Mouse (Mus musculus): ENCODE measurements around the gene Frrs1l. TPM values are rescaled to one million over a fixed set of nuclear protein-coding genes. Genes with fewer than 3 reads are reported as not detected.
A peak's percentile ranks its signal among the peaks of the same experiment; 100 is the strongest.

The Frrs1l gene
- 0.43 and 0.51 TPM in 2 replicates for polyA plus RNA-seq (2014; fragmentation: Nextera tagmentation; extraction: Ambion mirVana)

DNA sequence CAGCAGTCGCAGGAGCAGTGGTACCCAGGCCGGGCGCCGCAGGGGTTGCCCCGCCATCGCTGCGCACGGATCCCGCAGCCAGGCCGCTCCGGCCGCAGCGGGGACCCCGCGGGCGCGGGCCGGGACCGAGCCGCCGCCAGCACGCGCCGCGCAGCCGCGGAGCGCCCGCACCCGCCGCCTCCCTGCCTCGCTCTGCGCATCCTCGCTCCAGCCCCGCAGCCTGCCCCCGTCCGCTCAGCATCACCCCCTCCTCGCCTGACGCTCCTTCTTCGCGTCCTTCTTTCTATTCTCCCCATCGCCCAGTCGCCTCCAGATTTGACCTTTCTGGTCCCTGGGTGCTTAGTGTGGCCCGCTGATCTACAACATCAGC lies at the start of gene Frrs1l:
TSS of gene Frrs1l (minus strand) at position 177 of the 370 bp plus-strand sequence.
- Histone ChIP-seq H3K9me3 (ENCODE audit: control insufficient read depth, low read length) (no peaks in the 10 kb centered on the region), H3K36me3 (ENCODE audit: control insufficient read depth, insufficient read depth, low read length) (no peaks in the 10 kb centered on the region), H3K4me3 (ENCODE audit: low read depth, low read length) (peak within 1 kb of the TSS; percentile 65), H3K27ac (replicated peaks; ENCODE audit: low read depth, low read length) (no peak within 1 kb of the TSS), H3K9ac (ENCODE audit: low read length) (peak within 1 kb of the TSS; percentile 60), H3K27me3 (ENCODE audit: control insufficient read depth, insufficient read depth, low read length) (peaks cover 26% of the 10 kb centered on the region), H3K4me2 (ENCODE audit: low read depth, severe bottlenecking) (peak within 1 kb of the TSS; percentile 99), H3K4me1 (ENCODE audit: control insufficient read depth, insufficient read depth, low read length) (no peaks in the 10 kb centered on the region)
- 0 out of 2 replicates have a peak, but pooled peaks have one; percentile 9 for ATAC-seq (ENCODE audit: insufficient number of reproducible peaks, low FRiP score, low TSS enrichment, low read depth)
- WGBS: under 1% methylated on average over 36 of the region's 44 CpGs
- peak; percentile 43 for DNase-seq (ENCODE audit: low spot score)

DNA sequence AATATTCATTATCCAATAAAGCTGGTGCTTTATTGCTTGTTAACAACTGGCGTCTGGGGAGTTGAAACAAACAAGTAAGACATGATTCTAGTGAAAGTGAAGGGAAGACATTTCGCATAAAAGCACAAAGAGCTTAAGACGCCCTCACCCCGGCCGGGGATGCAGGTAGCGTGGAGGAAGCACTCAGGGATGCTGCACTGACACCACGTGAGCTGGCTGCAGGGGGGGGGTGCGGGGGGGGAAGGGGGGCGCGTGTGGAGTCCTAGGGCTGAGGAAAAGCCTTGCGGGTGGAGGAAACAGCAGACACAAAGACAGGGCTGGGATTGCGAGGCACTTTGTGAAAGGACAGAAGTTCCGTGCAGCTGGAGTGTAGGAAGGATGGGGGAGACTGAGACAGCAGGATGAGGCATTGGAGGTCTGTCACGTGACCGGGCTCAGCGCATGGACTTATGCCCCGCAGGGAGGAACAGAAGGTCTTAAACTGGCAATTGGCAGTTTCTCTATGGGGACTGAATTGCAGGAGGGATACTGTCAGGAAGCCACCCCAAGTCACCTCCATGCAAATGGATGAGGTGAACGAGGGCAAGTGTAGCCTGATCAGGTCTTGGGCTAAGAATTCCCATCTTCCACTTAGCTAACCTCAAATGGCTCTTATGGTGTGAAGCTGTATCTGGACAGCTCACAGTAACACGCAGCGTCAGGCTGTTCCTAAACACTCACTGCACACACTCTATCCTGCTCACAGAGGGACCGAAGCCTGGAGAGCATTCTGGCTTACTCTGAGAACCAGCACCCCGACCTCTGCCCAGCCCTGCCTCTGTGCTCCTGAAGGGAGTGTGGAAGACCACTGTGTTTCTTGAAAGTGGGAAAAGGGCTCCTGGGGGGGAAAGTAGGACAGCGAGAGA lies 49.2 kb upstream of the Frrs1l start:
- Histone ChIP-seq H3K36me3 (ENCODE audit: control insufficient read depth, insufficient read depth, low read length) (no peaks in the 10 kb centered on the region), H3K27ac (replicated peaks; ENCODE audit: low read depth, low read length) (no peak overlapping the region), H3K27me3 (ENCODE audit: control insufficient read depth, insufficient read depth, low read length) (no peaks in the 10 kb centered on the region), H3K9me3 (ENCODE audit: control insufficient read depth, low read length) (no peaks in the 10 kb centered on the region), H3K4me1 (ENCODE audit: control insufficient read depth, insufficient read depth, low read length) (peaks cover 7% of the 10 kb centered on the region), H3K4me3 (ENCODE audit: low read depth, low read length) (no peak overlapping the region), H3K4me2 (ENCODE audit: low read depth, severe bottlenecking) (peak overlapping the region; percentile 39), H3K9ac (ENCODE audit: low read length) (peak overlapping the region; percentile 22; the same call in 1 of the 2 replicates)
- 18% methylated on average over 23 of the region's 23 CpGs for WGBS
- DNase-seq (ENCODE audit: low spot score) (peak; percentile 50), ATAC-seq (ENCODE audit: insufficient number of reproducible peaks, low FRiP score, low TSS enrichment, low read depth) (no peak)

DNA sequence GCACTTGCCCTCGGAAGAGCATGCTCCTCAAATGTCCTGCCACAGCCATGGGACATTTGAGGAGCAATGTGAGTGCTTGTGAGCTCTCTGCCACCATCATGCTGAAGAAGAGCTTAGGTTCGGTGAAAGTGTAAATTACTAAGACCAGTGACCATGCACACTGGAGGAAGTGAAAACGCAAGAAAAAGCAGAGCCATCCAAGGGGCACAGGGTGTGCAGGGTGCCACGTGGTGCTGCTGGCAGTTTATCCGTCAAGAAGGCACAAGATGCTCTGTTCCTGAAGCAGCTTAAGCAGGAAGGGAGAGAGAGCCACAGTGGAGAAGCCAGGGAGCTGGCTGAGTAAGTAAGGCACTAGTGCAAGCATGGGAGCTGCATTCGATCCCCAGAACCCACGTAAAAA lies 47.4 kb upstream of the Frrs1l start:
- H3K27me3 ChIP-seq (ENCODE audit: control insufficient read depth, insufficient read depth, low read length): no peaks in the 10 kb centered on the region
- H3K27ac ChIP-seq (replicated peaks; ENCODE audit: low read depth, low read length): no peak overlapping the region
- ATAC-seq (ENCODE audit: insufficient number of reproducible peaks, low FRiP score, low TSS enrichment, low read depth) (no peak), DNase-seq (ENCODE audit: low spot score) (no peak)
- no peak overlapping the region for H3K4me2 ChIP-seq (ENCODE audit: low read depth, severe bottlenecking)
- no peaks in the 10 kb centered on the region for H3K36me3 ChIP-seq (ENCODE audit: control insufficient read depth, insufficient read depth, low read length)
- no peaks in the 10 kb centered on the region for H3K9me3 ChIP-seq (ENCODE audit: control insufficient read depth, low read length)
- no peak overlapping the region for H3K4me3 ChIP-seq (ENCODE audit: low read depth, low read length)
- H3K4me1 ChIP-seq (ENCODE audit: control insufficient read depth, insufficient read depth, low read length): peaks cover 7% of the 10 kb centered on the region
- no peak overlapping the region for H3K9ac ChIP-seq (ENCODE audit: low read length)
- WGBS: 77% methylated on average over 7 of the region's 7 CpGs

GRCm38 (mm10) chr4:57034169-57034568 lies 44.0 kb upstream of the Frrs1l start:
- Histone ChIP-seq H3K9ac (ENCODE audit: low read length) (no peak overlapping the region), H3K4me2 (ENCODE audit: low read depth, severe bottlenecking) (no peak overlapping the region), H3K4me3 (ENCODE audit: low read depth, low read length) (no peak overlapping the region), H3K27me3 (ENCODE audit: control insufficient read depth, insufficient read depth, low read length) (no peaks in the 10 kb centered on the region), H3K27ac (replicated peaks; ENCODE audit: low read depth, low read length) (no peak overlapping the region), H3K9me3 (ENCODE audit: control insufficient read depth, low read length) (no peaks in the 10 kb centered on the region), H3K4me1 (ENCODE audit: control insufficient read depth, insufficient read depth, low read length) (peaks cover 1% of the 10 kb centered on the region; the same call in 1 of the 2 replicates), H3K36me3 (ENCODE audit: control insufficient read depth, insufficient read depth, low read length) (no peaks in the 10 kb centered on the region)
- no peak for ATAC-seq (ENCODE audit: insufficient number of reproducible peaks, low FRiP score, low TSS enrichment, low read depth)
- WGBS: 83% methylated on average over 5 of the region's 5 CpGs
- DNase-seq (ENCODE audit: low spot score): no peak

DNA sequence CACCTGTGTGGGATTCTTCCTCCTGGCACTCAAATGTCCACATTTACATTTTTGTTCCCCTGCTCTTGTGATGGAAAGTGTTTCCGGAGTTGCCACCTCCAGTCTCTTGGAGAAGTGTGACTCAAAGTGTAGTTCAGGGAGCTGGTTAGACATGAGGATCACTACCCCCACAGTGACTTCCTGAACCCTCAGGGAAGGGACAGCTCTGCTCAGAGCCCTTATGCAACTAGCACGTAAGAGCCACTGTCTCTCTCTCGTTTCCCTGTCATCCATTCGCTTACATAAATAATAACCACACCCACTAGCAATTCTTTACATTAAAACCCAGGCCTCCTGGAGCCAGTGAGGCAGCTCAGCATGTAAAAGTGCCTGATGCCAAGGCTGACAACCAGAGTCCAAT lies 41.2 kb upstream of the Frrs1l start:
- WGBS: 72% methylated on average over 4 of the region's 4 CpGs
- DNase-seq (ENCODE audit: low spot score): no peak

DNA sequence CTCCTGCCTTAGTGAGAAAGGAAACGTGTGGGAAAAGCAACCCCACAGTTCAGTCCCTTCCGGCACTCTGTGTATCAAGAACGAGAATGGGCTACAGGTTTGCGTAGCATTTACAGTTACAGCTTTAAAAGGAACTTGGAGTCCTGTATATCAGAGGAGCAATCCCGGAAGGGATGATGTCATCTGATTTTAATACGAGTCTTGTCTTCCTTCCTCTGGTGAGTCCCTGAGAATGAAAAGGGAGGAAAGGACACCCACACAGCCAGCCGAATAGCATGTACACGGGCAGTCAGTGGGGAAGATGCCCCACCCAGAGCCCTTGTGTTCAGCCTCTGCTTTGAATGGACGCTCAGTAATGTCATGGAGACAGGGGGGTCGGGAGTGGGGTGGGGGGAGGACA lies 37.8 kb upstream of the Frrs1l start:
- peaks cover 8% of the 10 kb centered on the region; the same call in 1 of the 2 replicates for H3K4me1 ChIP-seq (ENCODE audit: control insufficient read depth, insufficient read depth, low read length)
- H3K4me3 ChIP-seq (ENCODE audit: low read depth, low read length): no peak overlapping the region
- H3K9ac ChIP-seq (ENCODE audit: low read length): no peak overlapping the region
- DNase-seq (ENCODE audit: low spot score): no peak
- H3K36me3 ChIP-seq (ENCODE audit: control insufficient read depth, insufficient read depth, low read length): no peaks in the 10 kb centered on the region
- ATAC-seq (ENCODE audit: insufficient number of reproducible peaks, low FRiP score, low TSS enrichment, low read depth): no peak
- no peaks in the 10 kb centered on the region for H3K9me3 ChIP-seq (ENCODE audit: control insufficient read depth, low read length)
- 77% methylated on average over 10 of the region's 10 CpGs for WGBS
- H3K27ac ChIP-seq (replicated peaks; ENCODE audit: low read depth, low read length): no peak overlapping the region
- no peak overlapping the region for H3K4me2 ChIP-seq (ENCODE audit: low read depth, severe bottlenecking)
- no peaks in the 10 kb centered on the region for H3K27me3 ChIP-seq (ENCODE audit: control insufficient read depth, insufficient read depth, low read length)

More for the DNA sequence above, 41.2 kb upstream of the Frrs1l start:
- Histone ChIP-seq H3K9me3 (ENCODE audit: control insufficient read depth, low read length) (no peaks in the 10 kb centered on the region), H3K27me3 (ENCODE audit: control insufficient read depth, insufficient read depth, low read length) (no peaks in the 10 kb centered on the region), H3K4me2 (ENCODE audit: low read depth, severe bottlenecking) (no peak overlapping the region), H3K4me3 (ENCODE audit: low read depth, low read length) (no peak overlapping the region), H3K27ac (replicated peaks; ENCODE audit: low read depth, low read length) (no peak overlapping the region), H3K36me3 (ENCODE audit: control insufficient read depth, insufficient read depth, low read length) (no peaks in the 10 kb centered on the region), H3K9ac (ENCODE audit: low read length) (no peak overlapping the region), H3K4me1 (ENCODE audit: control insufficient read depth, insufficient read depth, low read length) (no peaks in the 10 kb centered on the region)
- ATAC-seq (ENCODE audit: insufficient number of reproducible peaks, low FRiP score, low TSS enrichment, low read depth): no peak

GRCm38 (mm10) chr4:57023527-57023926 lies 33.3 kb upstream of the Frrs1l start:
- ATAC-seq (ENCODE audit: insufficient number of reproducible peaks, low FRiP score, low TSS enrichment, low read depth) (no peak), DNase-seq (ENCODE audit: low spot score) (peak; percentile 37)
- H3K36me3 ChIP-seq (ENCODE audit: control insufficient read depth, insufficient read depth, low read length): no peaks in the 10 kb centered on the region
- WGBS: 40% methylated on average over 3 of the region's 3 CpGs
- no peaks in the 10 kb centered on the region for H3K27me3 ChIP-seq (ENCODE audit: control insufficient read depth, insufficient read depth, low read length)
- H3K9me3 ChIP-seq (ENCODE audit: control insufficient read depth, low read length): no peaks in the 10 kb centered on the region
- no peak overlapping the region for H3K27ac ChIP-seq (replicated peaks; ENCODE audit: low read depth, low read length)
- H3K4me1 ChIP-seq (ENCODE audit: control insufficient read depth, insufficient read depth, low read length): peaks cover 8% of the 10 kb centered on the region; the same call in 1 of the 2 replicates
- no peak overlapping the region for H3K4me2 ChIP-seq (ENCODE audit: low read depth, severe bottlenecking)
- no peak overlapping the region for H3K9ac ChIP-seq (ENCODE audit: low read length)
- H3K4me3 ChIP-seq (ENCODE audit: low read depth, low read length): no peak overlapping the region

DNA sequence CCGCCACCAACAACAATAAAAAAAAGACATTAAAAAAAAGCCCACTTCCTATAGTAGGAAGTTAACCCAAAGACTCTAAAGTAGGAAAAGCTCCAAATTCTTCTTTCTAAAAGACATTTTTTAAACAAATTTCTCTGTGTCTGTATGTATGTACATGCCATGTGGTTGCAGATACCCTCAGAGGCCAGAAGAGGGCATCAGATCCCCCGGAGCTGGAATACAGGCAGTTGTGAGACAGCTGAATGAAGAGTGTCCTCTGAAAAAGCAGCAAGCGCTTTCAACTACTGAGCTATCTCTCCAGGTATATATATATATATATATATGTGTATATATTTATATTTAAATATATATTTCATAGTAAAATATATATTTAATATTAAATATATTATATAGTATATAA lies 31.1 kb upstream of the Frrs1l start:
- Histone ChIP-seq H3K4me2 (ENCODE audit: low read depth, severe bottlenecking) (no peak overlapping the region), H3K4me1 (ENCODE audit: control insufficient read depth, insufficient read depth, low read length) (peaks cover 8% of the 10 kb centered on the region; the same call in 1 of the 2 replicates), H3K27ac (replicated peaks; ENCODE audit: low read depth, low read length) (no peak overlapping the region), H3K9ac (ENCODE audit: low read length) (no peak overlapping the region), H3K9me3 (ENCODE audit: control insufficient read depth, low read length) (no peaks in the 10 kb centered on the region), H3K4me3 (ENCODE audit: low read depth, low read length) (no peak overlapping the region), H3K27me3 (ENCODE audit: control insufficient read depth, insufficient read depth, low read length) (no peaks in the 10 kb centered on the region), H3K36me3 (ENCODE audit: control insufficient read depth, insufficient read depth, low read length) (no peaks in the 10 kb centered on the region)
- ATAC-seq (ENCODE audit: insufficient number of reproducible peaks, low FRiP score, low TSS enrichment, low read depth) (no peak), DNase-seq (ENCODE audit: low spot score) (no peak)
- WGBS: 83% methylated on average over 3 of the region's 3 CpGs
